Mouse (Mus musculus) midbrain, embryonic 12.5 days (tissue): ENCODE data around the gene Atp2b4. TPM values are rescaled to one million over a fixed set of nuclear protein-coding genes. Genes with fewer than 3 reads are reported as not detected.

Source experiments
- ATAC-seq: fragments of 200-750 bp; cut with Nextera tagmentation; 2 replicates; pipeline ENCODE4 v1.8.0; 2017; ENCODE audit warnings: low read depth, moderate TSS enrichment, moderate library complexity; ENCODE audit not compliant: low FRiP score
- H3K27ac ChIP-seq: fragments of 300-500 bp; sonication (generic); replicated peaks from 2 replicates; pipeline ENCODE4 v1.5.1; 2016; ENCODE audit warnings: mild to moderate bottlenecking
- H3K27me3 ChIP-seq: fragments of 300-500 bp; sonication (generic); 2 replicates; pipeline ENCODE4 v1.6.1; 2016; ENCODE audit warnings: mild to moderate bottlenecking
- H3K36me3 ChIP-seq: fragments of 300-500 bp; sonication (generic); 2 replicates; pipeline ENCODE4 v1.6.1; 2016
- H3K4me1 ChIP-seq: fragments of 300-500 bp; sonication (generic); 2 replicates; pipeline ENCODE4 v1.6.1; 2016
- H3K4me2 ChIP-seq: fragments of 300-500 bp; sonication (generic); replicated peaks from 2 replicates; pipeline ENCODE4 v1.6.1; 2016; ENCODE audit warnings: mild to moderate bottlenecking, moderate library complexity
- H3K4me3 ChIP-seq: fragments of 300-500 bp; sonication (generic); 2 replicates; pipeline ENCODE4 v1.5.1; 2016; ENCODE audit warnings: mild to moderate bottlenecking
- H3K9ac ChIP-seq: fragments of 300-500 bp; sonication (generic); replicated peaks from 2 replicates; pipeline ENCODE4 v1.6.1; 2016; ENCODE audit warnings: mild to moderate bottlenecking, moderate library complexity
- H3K9me3 ChIP-seq: fragments of 300-500 bp; sonication (generic); 2 replicates; pipeline ENCODE4 v1.6.1; 2016; ENCODE audit warnings: mild to moderate bottlenecking
- WGBS: fragments of 180-500 bp; shearing (Covaris S2); methylation state at CpG from one replicate; pipeline ENCODE4 v1.1.7; 2016; 5-methylcytosine and 5-hydroxymethylcytosine counted together
- polyA plus RNA-seq: library from polyadenylated mRNA; unstranded; fragments of >200 nt; fragmentation: Nextera tagmentation; extraction: Ambion mirVana; gene quantifications from 2 replicates; pipeline ENCODE4 v1.2.1, GENCODE M21; 2016

Atp2b4 gene
- polyA plus RNA-seq, 1 experiment from 2014 or later: 8.3 TPM

DNA sequence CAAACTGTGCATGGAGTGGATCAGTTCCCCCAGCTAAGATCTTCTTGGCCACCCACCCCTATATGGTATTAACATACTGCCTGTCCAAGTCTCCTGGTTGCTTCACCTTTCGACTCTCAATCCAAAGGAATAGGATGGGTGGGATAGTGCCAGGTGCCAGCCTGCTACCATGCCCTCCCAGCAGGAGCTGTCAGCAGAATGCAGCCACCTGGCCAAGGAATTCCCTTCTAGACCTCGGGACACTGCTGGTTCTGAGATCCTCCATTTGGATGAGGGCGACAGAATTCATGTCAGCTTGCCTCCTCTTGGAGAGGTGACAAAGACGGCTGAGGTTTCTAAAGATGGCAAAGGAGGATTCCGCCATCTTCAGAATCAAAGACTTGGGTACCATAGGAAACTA is 32.8 kb downstream of the Atp2b4 start:
- no peak overlapping the region for H3K9ac ChIP-seq
- H3K4me2 ChIP-seq: no peak overlapping the region
- no peak for ATAC-seq
- no peak overlapping the region for H3K27ac ChIP-seq
- no peak overlapping the region for H3K4me3 ChIP-seq
- H3K36me3 ChIP-seq: no peaks in the 10 kb centered on the region
- H3K9me3 ChIP-seq: no peaks in the 10 kb centered on the region
- H3K4me1 ChIP-seq: peaks cover 26% of the 10 kb centered on the region
- WGBS: 93% methylated on average over 5 of the region's 5 CpGs
- H3K27me3 ChIP-seq: no peaks in the 10 kb centered on the region

DNA sequence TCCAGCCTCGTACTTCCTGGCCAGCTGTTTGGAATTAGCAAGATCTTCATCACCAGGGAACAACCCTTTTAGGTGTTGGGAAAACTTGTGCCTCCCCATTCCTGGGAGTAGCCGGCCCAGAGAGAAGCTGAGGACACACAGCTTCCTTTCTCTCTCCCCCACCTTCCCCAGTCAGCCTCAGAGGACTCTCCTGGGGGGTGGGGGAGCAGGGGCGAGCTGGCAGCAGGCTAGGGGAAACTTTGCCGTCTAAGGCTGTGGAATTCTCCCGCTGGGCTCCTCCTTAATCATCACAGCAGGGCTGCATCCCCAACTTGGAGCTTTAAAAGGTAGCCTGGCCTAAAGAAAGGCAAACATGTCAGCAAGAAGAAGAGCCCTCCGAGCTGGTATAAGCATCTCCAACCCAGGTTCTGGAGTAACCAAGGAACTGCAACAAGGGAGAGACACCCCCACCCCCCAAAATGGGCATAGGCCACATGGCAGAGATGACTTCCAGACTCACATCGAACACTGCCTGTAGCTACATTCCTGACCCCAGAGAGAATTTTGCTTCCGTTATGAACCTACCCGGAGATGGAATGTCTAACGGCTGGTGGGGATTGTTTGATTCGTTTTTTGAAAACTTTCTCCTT is 33.8 kb downstream of the Atp2b4 start:
- Histone ChIP-seq H3K9me3 (no peaks in the 10 kb centered on the region), H3K4me1 (peaks cover 29% of the 10 kb centered on the region), H3K9ac (no peak overlapping the region), H3K4me3 (no peak overlapping the region), H3K27me3 (no peaks in the 10 kb centered on the region), H3K4me2 (no peak overlapping the region), H3K27ac (no peak overlapping the region), H3K36me3 (no peaks in the 10 kb centered on the region)
- 20% methylated on average over 11 of the region's 11 CpGs for WGBS
- no peak for ATAC-seq

DNA sequence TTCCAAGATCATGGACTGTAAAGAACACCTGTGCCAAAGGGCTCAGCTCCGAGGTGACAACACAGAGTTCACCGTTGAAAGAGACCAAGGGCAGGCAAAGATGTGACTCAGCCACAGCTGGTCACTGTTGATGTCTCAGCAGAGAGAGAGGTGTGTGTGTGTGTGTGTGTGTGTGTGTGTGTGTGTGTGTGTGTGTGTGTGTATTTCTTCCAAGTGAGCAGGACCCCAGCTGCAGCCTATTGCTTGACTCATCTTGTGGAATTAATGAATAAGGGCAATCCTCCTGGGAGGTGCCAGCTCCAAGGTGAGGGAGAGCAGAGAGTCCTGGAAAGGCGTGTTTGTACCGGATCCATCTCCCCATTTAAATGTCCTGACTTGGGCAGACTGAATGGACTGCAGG is 35.5 kb downstream of the Atp2b4 start:
- no peak overlapping the region for H3K9ac ChIP-seq
- no peaks in the 10 kb centered on the region for H3K27me3 ChIP-seq
- H3K4me1 ChIP-seq: peaks cover 27% of the 10 kb centered on the region
- no peaks in the 10 kb centered on the region for H3K9me3 ChIP-seq
- H3K36me3 ChIP-seq: no peaks in the 10 kb centered on the region
- 58% methylated on average over 4 of the region's 4 CpGs for WGBS
- no peak overlapping the region for H3K27ac ChIP-seq
- ATAC-seq: no peak
- H3K4me3 ChIP-seq: no peak overlapping the region
- no peak overlapping the region for H3K4me2 ChIP-seq

DNA sequence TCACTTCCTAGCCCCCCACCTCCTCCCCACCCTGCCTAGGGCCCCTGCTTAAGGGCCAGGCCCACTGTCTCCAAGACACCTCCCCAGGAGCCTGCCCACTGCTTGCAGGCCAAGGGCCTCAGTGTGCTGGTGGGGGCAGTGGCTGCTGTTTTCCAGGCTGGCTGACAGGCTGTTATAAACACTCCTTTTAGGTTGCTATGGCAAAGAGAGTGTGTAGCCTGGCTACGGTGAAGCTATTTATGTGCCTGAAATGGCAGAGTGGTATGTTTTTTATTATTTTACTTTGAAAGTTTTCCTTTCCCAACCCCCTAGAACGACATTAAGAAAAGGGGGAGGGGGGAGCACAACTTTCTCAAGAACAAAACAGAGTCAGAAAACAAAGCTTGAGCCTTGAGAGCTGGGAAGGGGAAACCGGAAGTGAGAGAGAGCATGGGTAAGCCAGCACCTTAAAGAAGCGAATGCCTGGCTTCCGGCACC is 37.9 kb downstream of the Atp2b4 start:
- WGBS: 45% methylated on average over 5 of the region's 5 CpGs
- ATAC-seq: no peak

DNA sequence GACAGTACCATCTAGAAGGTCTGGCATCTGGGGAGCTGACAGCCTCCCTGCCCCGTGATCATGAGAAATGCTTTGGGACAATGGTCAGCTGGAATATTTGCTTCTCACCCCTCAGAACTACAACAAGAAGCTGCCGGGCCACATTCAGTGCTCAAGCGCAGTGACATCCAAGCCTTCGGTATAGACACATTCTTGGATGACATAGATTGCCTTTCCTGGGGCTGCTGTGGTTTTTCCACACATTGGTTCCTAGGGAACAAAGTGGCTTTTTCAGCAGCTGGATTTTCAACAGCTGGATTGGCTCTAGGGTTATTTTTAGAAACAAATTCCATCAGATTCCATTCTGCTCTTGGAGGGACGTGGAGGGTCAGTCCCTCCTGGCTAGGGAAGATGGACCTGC is 39.6 kb downstream of the Atp2b4 start:
- WGBS: 85% methylated on average over 5 of the region's 5 CpGs
- Histone ChIP-seq H3K4me2 (no peak overlapping the region), H3K27ac (no peak overlapping the region), H3K27me3 (no peaks in the 10 kb centered on the region), H3K4me3 (no peak overlapping the region), H3K9me3 (no peaks in the 10 kb centered on the region), H3K36me3 (no peaks in the 10 kb centered on the region), H3K4me1 (peaks cover 16% of the 10 kb centered on the region), H3K9ac (no peak overlapping the region)
- no peak for ATAC-seq

More for the DNA sequence above, 37.9 kb downstream of the Atp2b4 start:
- no peak overlapping the region for H3K4me2 ChIP-seq
- peaks cover 27% of the 10 kb centered on the region for H3K4me1 ChIP-seq
- H3K9me3 ChIP-seq: no peaks in the 10 kb centered on the region
- H3K27me3 ChIP-seq: no peaks in the 10 kb centered on the region
- H3K9ac ChIP-seq: 0 out of 2 replicates have a peak overlapping the region, but pooled peaks have one; percentile 21
- H3K27ac ChIP-seq: no peak overlapping the region
- no peaks in the 10 kb centered on the region for H3K36me3 ChIP-seq
- no peak overlapping the region for H3K4me3 ChIP-seq

DNA sequence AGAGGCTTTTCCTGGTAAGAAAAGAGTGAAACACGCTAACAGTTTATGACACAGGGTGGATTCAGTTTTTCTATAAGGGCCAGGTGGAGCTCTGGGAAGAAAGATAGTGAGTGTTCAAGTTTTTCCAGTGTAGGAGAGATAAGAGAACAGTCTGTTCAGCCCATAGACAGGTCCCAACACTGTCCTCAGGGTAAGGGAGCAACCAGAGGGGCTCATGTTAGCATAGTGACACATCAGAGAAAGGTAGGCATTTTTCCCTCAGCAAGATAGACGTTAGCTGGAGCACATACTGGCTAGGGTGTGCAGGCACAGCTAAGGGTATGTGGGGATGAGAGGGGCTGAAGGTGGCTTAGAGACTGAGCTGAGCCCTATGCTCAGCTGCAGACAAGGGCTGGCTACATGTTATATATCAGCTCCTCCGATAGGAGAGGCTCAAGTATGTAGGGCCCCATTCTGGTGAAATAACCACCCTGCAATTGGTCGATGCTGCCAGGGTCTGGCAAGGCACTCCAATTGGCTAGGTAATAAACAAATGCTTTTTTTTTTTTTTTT is 46.4 kb downstream of the Atp2b4 start:
- Histone ChIP-seq H3K4me3 (no peak overlapping the region), H3K27me3 (no peaks in the 10 kb centered on the region), H3K9me3 (no peaks in the 10 kb centered on the region), H3K4me1 (0 out of 2 replicates have a peak, but pooled peaks cover 1% of the 10 kb centered on the region), H3K36me3 (no peaks in the 10 kb centered on the region), H3K27ac (no peak overlapping the region), H3K9ac (no peak overlapping the region), H3K4me2 (no peak overlapping the region)
- ATAC-seq: no peak
- 83% methylated on average over 4 of the region's 4 CpGs for WGBS

DNA sequence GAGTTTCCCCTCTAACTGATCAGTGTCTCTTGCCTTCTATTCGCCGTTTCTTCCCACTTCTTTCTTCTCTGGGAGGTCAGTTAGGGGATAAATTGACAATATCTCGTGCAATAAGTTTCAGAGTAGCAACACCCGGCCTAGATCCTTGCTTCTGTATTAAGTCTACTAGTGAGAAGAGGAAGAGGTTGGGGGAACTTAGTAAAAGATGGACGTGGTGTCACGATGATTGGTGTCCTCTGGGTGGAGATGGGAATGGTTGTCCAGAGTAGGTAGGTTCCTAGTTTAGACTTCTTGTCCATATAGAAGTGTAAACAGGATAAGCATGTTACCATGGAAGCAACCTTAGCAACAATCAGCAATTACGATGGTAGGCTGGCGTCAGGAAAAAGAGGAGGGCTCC is 47.5 kb downstream of the Atp2b4 start:
- Histone ChIP-seq H3K27me3 (no peaks in the 10 kb centered on the region), H3K4me3 (no peak overlapping the region), H3K4me1 (0 out of 2 replicates have a peak, but pooled peaks cover 4% of the 10 kb centered on the region), H3K9ac (no peak overlapping the region), H3K4me2 (no peak overlapping the region), H3K36me3 (no peaks in the 10 kb centered on the region), H3K27ac (no peak overlapping the region), H3K9me3 (no peaks in the 10 kb centered on the region)
- no peak for ATAC-seq
- WGBS: 88% methylated on average over 8 of the region's 8 CpGs

DNA sequence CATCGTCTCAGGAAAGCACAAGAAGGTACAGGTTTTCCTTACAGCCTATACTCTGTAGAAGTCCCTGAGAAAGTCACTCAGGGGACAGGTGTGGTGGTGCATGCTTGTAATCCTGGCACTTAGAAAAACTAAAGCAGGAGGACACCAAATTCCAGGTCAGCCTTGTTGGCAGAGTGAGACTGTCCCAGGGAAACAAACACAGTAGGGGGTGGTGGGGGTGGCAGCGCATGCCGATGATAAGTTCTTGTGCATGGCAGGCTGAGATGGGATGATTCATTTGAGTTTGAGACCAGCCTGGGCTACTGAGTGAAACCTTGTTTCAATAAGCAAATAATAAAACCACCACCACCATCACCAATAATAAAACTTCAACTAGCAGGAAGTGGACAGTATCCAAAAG is 49.2 kb downstream of the Atp2b4 start:
- H3K9ac ChIP-seq: no peak overlapping the region
- H3K9me3 ChIP-seq: no peaks in the 10 kb centered on the region
- H3K4me3 ChIP-seq: no peak overlapping the region
- 88% methylated on average over 3 of the region's 3 CpGs for WGBS
- H3K27me3 ChIP-seq: no peaks in the 10 kb centered on the region
- H3K4me1 ChIP-seq: 0 out of 2 replicates have a peak, but pooled peaks cover 4% of the 10 kb centered on the region
- no peaks in the 10 kb centered on the region for H3K36me3 ChIP-seq
- H3K27ac ChIP-seq: no peak overlapping the region
- no peak for ATAC-seq
- no peak overlapping the region for H3K4me2 ChIP-seq

DNA sequence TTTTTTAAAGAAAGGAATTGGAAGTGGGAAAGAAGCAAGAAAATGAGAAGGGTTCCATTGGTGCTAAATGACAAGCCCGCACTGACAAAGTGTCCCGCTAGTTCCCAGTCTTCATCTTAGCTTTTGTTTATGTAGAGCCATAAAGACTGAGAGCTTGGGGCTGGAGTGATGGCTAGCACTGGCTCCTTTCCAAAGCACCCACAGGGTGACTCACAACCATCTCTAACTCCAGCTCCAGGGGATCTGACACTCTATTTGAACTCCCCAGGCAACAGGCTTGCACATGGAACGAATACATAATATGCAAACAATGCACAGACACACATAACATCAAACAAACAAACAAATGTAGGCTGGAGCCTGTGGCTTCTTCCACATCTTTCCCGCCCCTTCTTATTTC is 50.9 kb downstream of the Atp2b4 start:
- Histone ChIP-seq H3K4me2 (no peak overlapping the region), H3K27me3 (no peaks in the 10 kb centered on the region), H3K4me3 (no peak overlapping the region), H3K4me1 (peaks cover 5% of the 10 kb centered on the region; the same call in 1 of the 2 replicates), H3K36me3 (no peaks in the 10 kb centered on the region), H3K27ac (no peak overlapping the region), H3K9ac (no peak overlapping the region), H3K9me3 (no peaks in the 10 kb centered on the region)
- WGBS: 91% methylated on average over 4 of the region's 4 CpGs
- ATAC-seq: no peak

DNA sequence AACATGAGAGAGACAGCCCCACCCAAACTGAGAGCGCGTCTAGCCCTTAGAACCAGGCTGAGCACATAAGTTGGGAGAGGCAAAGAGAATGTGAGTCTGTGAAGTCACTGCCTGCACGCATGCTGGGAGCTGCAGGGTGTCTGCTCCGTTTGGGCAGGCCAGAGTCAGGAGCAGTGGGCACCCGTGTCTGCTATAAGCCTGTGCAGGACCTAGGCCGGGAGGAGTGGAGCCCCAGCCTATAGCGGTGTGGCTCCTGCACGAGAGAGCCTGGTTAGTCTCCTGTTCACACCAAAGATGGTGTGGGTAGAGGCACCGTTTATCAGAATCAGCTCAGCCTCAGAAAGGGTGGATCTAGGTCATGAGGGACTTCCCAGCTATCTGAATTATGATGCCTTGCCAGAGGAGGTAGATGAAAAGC is 55.8 kb downstream of the Atp2b4 start:
- Histone ChIP-seq H3K27ac (no peak overlapping the region), H3K27me3 (peaks cover 10% of the 10 kb centered on the region; the same call in 1 of the 2 replicates), H3K4me2 (no peak overlapping the region), H3K9me3 (no peaks in the 10 kb centered on the region), H3K9ac (no peak overlapping the region), H3K4me3 (no peak overlapping the region), H3K36me3 (no peaks in the 10 kb centered on the region), H3K4me1 (peaks cover 25% of the 10 kb centered on the region)
- 55% methylated on average over 9 of the region's 9 CpGs for WGBS
- ATAC-seq: no peak

DNA sequence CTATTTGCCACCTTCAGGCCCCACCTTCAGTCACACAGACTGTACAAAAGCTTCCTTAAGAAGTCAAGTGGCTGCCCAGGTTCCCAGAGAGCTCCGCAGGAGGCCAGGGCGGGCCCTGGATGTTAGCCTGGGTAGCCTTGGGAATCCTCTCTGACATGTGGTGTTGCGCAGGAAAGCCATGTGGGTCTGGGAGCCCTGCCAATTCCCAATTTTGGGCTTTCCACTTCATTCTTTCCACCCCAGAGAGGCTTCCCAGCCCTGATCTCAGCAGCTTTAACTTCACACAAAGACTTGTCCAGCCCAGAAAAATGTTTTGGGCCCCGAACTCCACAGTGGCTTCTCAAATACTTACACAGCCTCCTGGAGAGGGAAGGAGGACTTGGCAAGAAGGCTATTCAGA is 56.2 kb downstream of the Atp2b4 start:
- Histone ChIP-seq H3K4me3 (no peak overlapping the region), H3K36me3 (no peaks in the 10 kb centered on the region), H3K9ac (no peak overlapping the region), H3K4me2 (no peak overlapping the region), H3K27me3 (peaks cover 10% of the 10 kb centered on the region; the same call in 1 of the 2 replicates), H3K9me3 (no peaks in the 10 kb centered on the region), H3K27ac (no peak overlapping the region), H3K4me1 (peaks cover 25% of the 10 kb centered on the region)
- WGBS: 63% methylated on average over 4 of the region's 4 CpGs
- no peak for ATAC-seq

DNA sequence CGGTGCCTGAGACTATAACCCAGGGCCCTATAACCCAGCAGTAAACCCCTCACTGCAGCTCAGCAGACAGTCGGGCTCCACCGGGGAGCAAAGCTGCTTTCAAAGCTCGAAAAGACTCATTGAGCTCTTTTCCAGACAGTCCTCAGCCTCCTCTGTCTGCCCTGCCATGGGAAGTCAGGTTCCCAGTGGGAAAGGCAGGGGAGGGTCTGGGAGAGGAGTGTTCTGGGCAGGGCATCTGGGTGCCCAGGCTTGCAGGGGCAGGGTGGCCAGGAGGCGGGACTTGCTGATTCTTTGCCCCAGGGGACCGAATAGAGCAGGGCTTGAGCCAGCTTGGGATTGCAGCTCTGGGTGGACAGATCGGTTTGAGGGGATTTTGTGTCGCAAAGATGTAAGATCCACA is 58.3 kb downstream of the Atp2b4 start:
- H3K9me3 ChIP-seq: no peaks in the 10 kb centered on the region
- peaks cover 21% of the 10 kb centered on the region for H3K4me1 ChIP-seq
- no peak for ATAC-seq
- no peak overlapping the region for H3K4me3 ChIP-seq
- 24% methylated on average over 8 of the region's 8 CpGs for WGBS
- H3K27me3 ChIP-seq: peaks cover 10% of the 10 kb centered on the region; the same call in 1 of the 2 replicates
- no peak overlapping the region for H3K4me2 ChIP-seq
- H3K36me3 ChIP-seq: no peaks in the 10 kb centered on the region
- no peak overlapping the region for H3K27ac ChIP-seq
- H3K9ac ChIP-seq: no peak overlapping the region; the same call in 1 of the 2 replicates
